Mouse (Mus musculus): ENCODE measurements around the gene Irgc1.

GRCm38 (mm10) chr7:24405649-24406048 is 46.4 kb downstream of the Irgc1 start:
- TF ChIP-seq POLR2A (IDR thresholded peaks at IDR 0.05; ENCODE audit: low read depth, low read length) (no peak), CTCF (IDR thresholded peaks at IDR 0.05; ENCODE audit: extremely low read depth, insufficient read depth, insufficient read length, insufficient replicate concordance) (no peak)

Data from spleen, adult 2 months (tissue).